ENCODE assay signal across 31 mouse cellular contexts in genomic region chr16:19387984-19388383, GRCm38 (mm10). TPM values are rescaled to one million over a fixed set of nuclear protein-coding genes. Genes with fewer than 3 reads are reported as not detected.
"Had no signal": no experiment of that assay in that cellular context is flagged by ENCODE, and none has a peak within 500 bp of the region (broad histone marks: within the 10 kb centered on the region; RNA-seq: fewer than 3 reads in every experiment).

No protein-coding gene starts in this region.

- H3K4me3 ChIP-seq: liver, embryonic 13.5 days; midbrain, embryonic 15.5 days; myocyte; neural tube, embryonic 13.5 days had no signal

- H3K27me3 ChIP-seq: liver, embryonic 13.5 days; midbrain, embryonic 15.5 days; neural tube, embryonic 13.5 days had no signal

- H3K4me2 ChIP-seq: liver, embryonic 13.5 days; midbrain, embryonic 11.5 days; midbrain, embryonic 15.5 days; neural tube, embryonic 13.5 days had no signal

- H3K4me1 ChIP-seq: liver, embryonic 13.5 days; midbrain, embryonic 15.5 days; neural tube, embryonic 13.5 days had no signal

- ATAC-seq: midbrain, embryonic 15.5 days had no signal

- H3K36me3 ChIP-seq: liver, embryonic 13.5 days; midbrain, embryonic 15.5 days; neural tube, embryonic 13.5 days had no signal

- H3K9me3 ChIP-seq: midbrain, embryonic 15.5 days; neural tube, embryonic 13.5 days had no signal

- DNase-seq: kidney, adult 18-20 months; kidney, adult 9 months; kidney, postnatal 10 days; kidney, postnatal 36 days; liver, embryonic 13.5 days; lung, adult 2 months; lung, postnatal 14 days; lung, postnatal 4 days; thymus, adult 2 months; thymus, postnatal 14 days; thymus, postnatal 4 days had no signal

- H3K9ac ChIP-seq: liver, embryonic 13.5 days; midbrain, embryonic 15.5 days; neural tube, embryonic 13.5 days had no signal

- H3K27ac ChIP-seq: liver, embryonic 13.5 days; midbrain, embryonic 15.5 days; neural tube, embryonic 13.5 days; stomach, postnatal 0 days had no signal

RNA-seq across cellular contexts. Expression of gene Olfr165, which starts 35.0 kb away (rescaled TPM):
- total RNA-seq: layer of hippocampus, postnatal 25 days; left cerebral cortex, adult 18-20 months; left cerebral cortex, postnatal 10 days; left cerebral cortex, postnatal 36 days; liver, adult 2 months; megakaryocyte progenitor cell, adult 5-6 weeks; megakaryocyte-erythroid progenitor cell, adult 5-6 weeks; monocyte, adult 5-6 weeks; neutrophil, adult 5-6 weeks had no signal
- polyA plus RNA-seq: limb, embryonic 11.5 days; limb, embryonic 14.5 days; liver, adult 2 months; liver, embryonic 13.5 days; liver, embryonic 16.5 days; lung, adult 2 months; lung, embryonic 16.5 days; midbrain, embryonic 11.5 days; midbrain, embryonic 15.5 days; myocyte; neural tube, embryonic 13.5 days; spleen, adult 2 months; stomach, embryonic 14.5 days; stomach, postnatal 0 days; thymus, adult 2 months had no signal
